Mouse (Mus musculus) ovary, postnatal 10 days (tissue): ENCODE measurements at regions not wholly inside any gene's neighbourhood (a gene's known extent, or its start where the extent isn't known, plus 50 kb on each side); places are given as distances from the start of the nearest gene placed in this dataset.
A peak's percentile ranks its signal among the peaks of the same experiment; 100 is the strongest.

Source experiments
- DNase-seq: peaks from one replicate; pipeline ENCODE4 v3.0.0; 2022; ENCODE audit warnings: low spot score

GRCm38 (mm10) chr4:34226886-34227285 lies 176.9 kb upstream of the Spaca1 start:
- DNase-seq: no peak

- DNase-seq: no peak
Measured at GRCm38 (mm10) chr4:34227611-34228010, 177.6 kb upstream of the Spaca1 start.

- peak; percentile 8 for DNase-seq
Measured at GRCm38 (mm10) chr4:34231270-34231669, 181.3 kb upstream of the Spaca1 start.

GRCm38 (mm10) chr4:34234204-34234603 lies 184.2 kb upstream of the Spaca1 start:
- no peak for DNase-seq

- DNase-seq: no peak
Measured at GRCm38 (mm10) chr4:34234645-34235044, 184.7 kb upstream of the Spaca1 start.

GRCm38 (mm10) chr4:34237791-34238190 lies 187.8 kb upstream of the Spaca1 start:
- no peak for DNase-seq

- no peak for DNase-seq
Measured at GRCm38 (mm10) chr4:34239624-34240023, 189.6 kb upstream of the Spaca1 start.

GRCm38 (mm10) chr4:34241060-34241571 lies 191.1 kb upstream of the Spaca1 start:
- DNase-seq: no peak

- DNase-seq: no peak
Measured at GRCm38 (mm10) chr4:34241673-34242072, 191.7 kb upstream of the Spaca1 start.

GRCm38 (mm10) chr4:34259444-34259843 lies 209.5 kb upstream of the Spaca1 start:
- no peak for DNase-seq

GRCm38 (mm10) chr4:34260468-34260867 lies 210.5 kb upstream of the Spaca1 start:
- DNase-seq: no peak

- no peak for DNase-seq
Measured at GRCm38 (mm10) chr4:34261809-34262208, 211.8 kb upstream of the Spaca1 start.

GRCm38 (mm10) chr4:34264431-34264830 lies 214.4 kb upstream of the Spaca1 start:
- DNase-seq: no peak

- DNase-seq: no peak
Measured at GRCm38 (mm10) chr4:34274316-34274715, 224.3 kb upstream of the Spaca1 start.

- no peak for DNase-seq
Measured at GRCm38 (mm10) chr4:34275372-34275771, 225.4 kb upstream of the Spaca1 start.

GRCm38 (mm10) chr4:34302504-34303108 lies 248.1 kb upstream of the Akirin2 start:
- DNase-seq: no peak

- DNase-seq: no peak
Measured at GRCm38 (mm10) chr4:34308921-34309563, 241.7 kb upstream of the Akirin2 start.

- DNase-seq: no peak
Measured at GRCm38 (mm10) chr4:34310061-34310642, 240.6 kb upstream of the Akirin2 start.

- no peak for DNase-seq
Measured at GRCm38 (mm10) chr4:34315848-34316247, 234.9 kb upstream of the Akirin2 start.

GRCm38 (mm10) chr4:34322841-34323240 lies 227.9 kb upstream of the Akirin2 start:
- DNase-seq: no peak

- no peak for DNase-seq
Measured at GRCm38 (mm10) chr4:34328151-34328785, 222.5 kb upstream of the Akirin2 start.

- no peak for DNase-seq
Measured at GRCm38 (mm10) chr4:34336971-34337797, 213.6 kb upstream of the Akirin2 start.
